Mouse (Mus musculus): Measurements from ENCODE around the gene Pdzd2.

- TF ChIP-seq GATA1 (IDR thresholded peaks at IDR 0.05; ENCODE audit: borderline replicate concordance, low read length), result no peak
- no peak for TF ChIP-seq FLI1 (IDR thresholded peaks at IDR 0.05; ENCODE audit: low read length)
Observed at GRCm38 (mm10) chr15:12577054-12577696, 162.5 kb downstream of the Pdzd2 start.

Data from megakaryocyte, embryonic 14.5 days (primary cell).